Comparison of ENCODE assay signal across 8 mouse cellular contexts in the genomic region with DNA sequence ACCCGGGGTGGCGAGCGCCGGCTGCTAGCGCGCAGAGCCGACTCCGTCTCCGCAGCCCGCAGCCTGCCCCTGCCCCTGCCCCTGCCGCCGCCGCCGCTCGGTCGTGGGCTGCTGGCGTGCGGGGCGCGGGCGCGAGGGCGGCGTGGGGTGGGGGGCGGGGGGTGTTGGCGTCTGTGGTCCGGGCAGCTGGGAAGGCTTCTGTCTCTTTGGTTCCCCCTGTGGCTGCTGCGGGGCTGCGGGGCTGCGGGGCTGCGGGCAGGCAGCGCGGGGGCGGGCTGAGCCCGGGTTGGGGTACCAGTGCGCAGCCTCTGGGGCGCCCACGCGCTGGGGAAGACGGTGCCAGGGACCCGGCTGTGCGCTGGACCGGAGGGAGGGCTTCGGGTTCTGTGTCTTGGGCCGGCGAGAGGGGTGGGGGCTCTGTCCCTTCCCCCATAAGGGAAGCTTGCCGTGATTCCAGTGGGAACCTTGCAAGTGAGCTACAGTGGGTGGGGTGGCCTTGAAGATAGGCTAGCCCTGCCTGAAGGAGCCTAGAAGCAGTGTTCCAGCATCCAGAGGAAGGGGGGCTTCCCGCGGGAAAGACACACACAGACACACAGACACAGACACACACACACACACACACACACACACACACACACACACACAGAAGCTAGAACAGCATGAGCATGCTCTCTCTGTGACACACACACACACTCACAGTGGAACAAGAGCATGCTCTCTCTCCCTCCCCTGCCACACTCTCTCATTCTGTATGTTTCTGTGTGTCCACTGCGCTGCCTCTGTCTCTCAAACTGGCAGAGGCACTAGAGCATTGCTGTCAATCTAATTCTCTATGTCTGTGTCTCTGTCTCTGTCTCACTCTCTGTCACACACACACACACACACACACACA.
DNase-seq lines count a peak whose midpoint lies in the region; ATAC-seq and TF ChIP-seq lines count a peak whose summit lies in the region.
"Not testable (repeated sequence)": the region's sequence is repeated elsewhere in the genome, so short reads cannot be mapped to it uniquely, and the experiment has no call there.

No protein-coding gene starts in this region.

- not testable (repeated sequence) for H3K4me2 ChIP-seq in embryonic facial prominence, embryonic 11.5 days (ENCODE audit: low read depth, low read length); forebrain, embryonic 15.5 days (replicated peaks); hindbrain, embryonic 12.5 days (replicated peaks); intestine, embryonic 16.5 days (ENCODE audit: low read depth, low read length); limb, embryonic 12.5 days; midbrain, embryonic 12.5 days (replicated peaks); neural tube, embryonic 13.5 days; stomach, postnatal 0 days (replicated peaks; ENCODE audit: low read depth)

- 57% methylated on average over 2 of the region's 50 CpGs for WGBS in embryonic facial prominence, embryonic 11.5 days
- no CpG with 5 or more reads among the region's 50 CpGs for WGBS in forebrain, embryonic 15.5 days
- WGBS in hindbrain, embryonic 12.5 days: 17% methylated on average over 2 of the region's 50 CpGs
- 37% methylated on average over 2 of the region's 50 CpGs for WGBS in intestine, embryonic 16.5 days
- no CpG with 5 or more reads among the region's 50 CpGs for WGBS in limb, embryonic 12.5 days
- WGBS in midbrain, embryonic 12.5 days: no CpG with 5 or more reads among the region's 50 CpGs
- WGBS in neural tube, embryonic 13.5 days: no CpG with 5 or more reads among the region's 50 CpGs
- WGBS in stomach, postnatal 0 days: no CpG with 5 or more reads among the region's 50 CpGs

- DNase-seq in embryonic facial prominence, embryonic 11.5 days (ENCODE audit: low spot score); stomach, postnatal 0 days (ENCODE audit: low spot score): not testable (repeated sequence)

- not testable (repeated sequence) for H3K27me3 ChIP-seq in embryonic facial prominence, embryonic 11.5 days (ENCODE audit: control insufficient read depth, insufficient read depth, low read length); forebrain, embryonic 15.5 days; hindbrain, embryonic 12.5 days; intestine, embryonic 16.5 days (replicated peaks; ENCODE audit: control insufficient read depth, insufficient read depth, low read length); limb, embryonic 12.5 days; midbrain, embryonic 12.5 days; neural tube, embryonic 13.5 days; stomach, postnatal 0 days (ENCODE audit: control insufficient read depth, insufficient read depth, low read length)

- not testable (repeated sequence) for TF ChIP-seq CTCF in stomach, postnatal 0 days (IDR thresholded peaks at IDR 0.05; ENCODE audit: low read depth)

- H3K36me3 ChIP-seq in embryonic facial prominence, embryonic 11.5 days (replicated peaks; ENCODE audit: control insufficient read depth, insufficient read depth, low read depth, low read length); forebrain, embryonic 15.5 days; hindbrain, embryonic 12.5 days; intestine, embryonic 16.5 days (ENCODE audit: control insufficient read depth, insufficient read depth, low read length); limb, embryonic 12.5 days; midbrain, embryonic 12.5 days; neural tube, embryonic 13.5 days; stomach, postnatal 0 days (ENCODE audit: control insufficient read depth, insufficient read depth, low read length): not testable (repeated sequence)

- H3K4me1 ChIP-seq in embryonic facial prominence, embryonic 11.5 days (ENCODE audit: control insufficient read depth, insufficient read depth, low read length); forebrain, embryonic 15.5 days; hindbrain, embryonic 12.5 days; intestine, embryonic 16.5 days (ENCODE audit: control insufficient read depth, insufficient read depth, low read length); limb, embryonic 12.5 days (replicated peaks); midbrain, embryonic 12.5 days; neural tube, embryonic 13.5 days (replicated peaks); stomach, postnatal 0 days (replicated peaks; ENCODE audit: control insufficient read depth, insufficient read depth): not testable (repeated sequence)

- not testable (repeated sequence) for H3K4me3 ChIP-seq in embryonic facial prominence, embryonic 11.5 days (ENCODE audit: low read depth, low read length); forebrain, embryonic 15.5 days; hindbrain, embryonic 12.5 days; intestine, embryonic 16.5 days (ENCODE audit: low read length); limb, embryonic 12.5 days (replicated peaks); midbrain, embryonic 12.5 days; neural tube, embryonic 13.5 days; stomach, postnatal 0 days (ENCODE audit: low read depth, low read length)

- H3K27ac ChIP-seq in embryonic facial prominence, embryonic 11.5 days (replicated peaks; ENCODE audit: low read depth, low read length); forebrain, embryonic 15.5 days (replicated peaks); hindbrain, embryonic 12.5 days; intestine, embryonic 16.5 days (ENCODE audit: low read length); limb, embryonic 12.5 days; midbrain, embryonic 12.5 days (replicated peaks); neural tube, embryonic 13.5 days (replicated peaks); stomach, postnatal 0 days (replicated peaks): not testable (repeated sequence)

- not testable (repeated sequence) for H3K9me3 ChIP-seq in embryonic facial prominence, embryonic 11.5 days (replicated peaks; ENCODE audit: control insufficient read depth, low read length); forebrain, embryonic 15.5 days; hindbrain, embryonic 12.5 days (replicated peaks); intestine, embryonic 16.5 days (ENCODE audit: control insufficient read depth, low read length); limb, embryonic 12.5 days; midbrain, embryonic 12.5 days; neural tube, embryonic 13.5 days; stomach, postnatal 0 days (ENCODE audit: control insufficient read depth, low read length)

- TF ChIP-seq EP300 in stomach, postnatal 0 days (optimal IDR thresholded peaks at IDR 0.05): not testable (repeated sequence)

- not testable (repeated sequence) for H3K9ac ChIP-seq in embryonic facial prominence, embryonic 11.5 days (replicated peaks; ENCODE audit: low read length); forebrain, embryonic 15.5 days (replicated peaks); hindbrain, embryonic 12.5 days; intestine, embryonic 16.5 days (ENCODE audit: low read depth, low read length); limb, embryonic 12.5 days (replicated peaks); midbrain, embryonic 12.5 days (replicated peaks); neural tube, embryonic 13.5 days; stomach, postnatal 0 days (ENCODE audit: low read length)

- ATAC-seq in embryonic facial prominence, embryonic 11.5 days (replicated peaks; ENCODE audit: insufficient number of reproducible peaks, low FRiP score, low TSS enrichment, low read depth): peak; percentile 46; the same call in 1 of the 2 replicates
- peak; percentile 87 for ATAC-seq in forebrain, embryonic 15.5 days (replicated peaks)
- ATAC-seq in hindbrain, embryonic 12.5 days (ENCODE audit: low FRiP score): peak; percentile 83
- peak; percentile 68 for ATAC-seq in intestine, embryonic 16.5 days
- peak; percentile 69 for ATAC-seq in limb, embryonic 12.5 days (ENCODE audit: insufficient number of reproducible peaks, insufficient read depth, low FRiP score, low TSS enrichment, low read depth)
- ATAC-seq in midbrain, embryonic 12.5 days (ENCODE audit: low FRiP score, low read depth): peak; percentile 85
- ATAC-seq in neural tube, embryonic 13.5 days (ENCODE audit: low read depth): peak; percentile 88
- ATAC-seq in stomach, postnatal 0 days (ENCODE audit: low FRiP score, low TSS enrichment): peak; percentile 65
